Mouse (Mus musculus) brain, embryonic 14.5 days (tissue): ENCODE measurements around the gene Dcst2.

Experiments
- CTCF ChIP-seq: fragments of 200-500 bp; IDR thresholded peaks from 2 replicates; pipeline ENCODE4 v1.5.1; 2012; ENCODE audit warnings: inconsistent platforms, mild to moderate bottlenecking, moderate library complexity, borderline replicate concordance; ENCODE audit not compliant: insufficient read depth, insufficient read length; ENCODE audit errors: extremely low read depth
- POLR2A ChIP-seq: fragments of 200-500 bp; IDR thresholded peaks from 2 replicates; pipeline ENCODE4 v1.6.1; 2012; ENCODE audit warnings: mild to moderate bottlenecking, inconsistent platforms, borderline replicate concordance; ENCODE audit not compliant: poor library complexity, insufficient read depth, insufficient read length, severe bottlenecking; ENCODE audit errors: extremely low read depth

GRCm38 (mm10) chr3:89390111-89390515 lies 28.3 kb downstream of the Dcst2 start:
- TF ChIP-seq CTCF (no peak), POLR2A (no peak)
